Mouse (Mus musculus): ENCODE measurements around the gene Hcfc1. TPM values are rescaled to one million over a fixed set of nuclear protein-coding genes. Genes with fewer than 3 reads are reported as not detected.

Hcfc1 gene
- polyA plus RNA-seq, 1 experiment from 2014 or later = 89.9 TPM

GRCm38 (mm10) chrX:73969167-73969566 is 3.0 kb upstream of the Hcfc1 start:
- peak overlapping the region; percentile 97; the same call in 1 of the 2 replicates for H3K27ac ChIP-seq

GRCm38 (mm10) chrX:73967177-73968075 is 1.3 kb upstream of the Hcfc1 start:
- Histone ChIP-seq H3K4me3 (peak overlapping the region; percentile 75), H3K27ac (peak overlapping the region; percentile 97), H3K36me3 (replicated peaks) (peaks cover 23% of the 10 kb centered on the region), H3K27me3 (ENCODE audit: poor library complexity, severe bottlenecking) (peaks cover 4% of the 10 kb centered on the region; the same call in 1 of the 2 replicates), H3K4me1 (peaks cover 32% of the 10 kb centered on the region), H3K9me3 (no peaks in the 10 kb centered on the region; the same call in 1 of the 2 replicates)
- WGBS = 9% methylated on average over 60 of the region's 60 CpGs
- DNase-seq (ENCODE audit: extremely low spot score, low spot score) = peak; percentile 86

More at GRCm38 (mm10) chrX:73969167-73969566, 3.0 kb upstream of the Hcfc1 start:
- Histone ChIP-seq H3K9me3 (no peaks in the 10 kb centered on the region; the same call in 1 of the 2 replicates), H3K27me3 (ENCODE audit: poor library complexity, severe bottlenecking) (peaks cover 4% of the 10 kb centered on the region; the same call in 1 of the 2 replicates), H3K36me3 (replicated peaks) (peaks cover 6% of the 10 kb centered on the region), H3K4me3 (no peak overlapping the region), H3K4me1 (peaks cover 15% of the 10 kb centered on the region)
- DNase-seq (ENCODE audit: extremely low spot score, low spot score) = no peak
- 90% methylated on average over 1 of the region's 1 CpGs for WGBS

GRCm38 (mm10) chrX:73965307-73965706 is 850 bp downstream of the Hcfc1 start:
- peaks cover 45% of the 10 kb centered on the region for H3K36me3 ChIP-seq (replicated peaks)
- peak overlapping the region; percentile 75 for H3K4me3 ChIP-seq
- no peak for DNase-seq (ENCODE audit: extremely low spot score, low spot score)
- H3K9me3 ChIP-seq = no peaks in the 10 kb centered on the region; the same call in 1 of the 2 replicates
- peaks cover 35% of the 10 kb centered on the region for H3K4me1 ChIP-seq
- 17% methylated on average over 20 of the region's 20 CpGs for WGBS
- H3K27me3 ChIP-seq (ENCODE audit: poor library complexity, severe bottlenecking) = peaks cover 4% of the 10 kb centered on the region; the same call in 1 of the 2 replicates
- peak overlapping the region; percentile 97 for H3K27ac ChIP-seq

- H3K27me3 ChIP-seq (ENCODE audit: poor library complexity, severe bottlenecking) = peaks cover 4% of the 10 kb centered on the region; the same call in 1 of the 2 replicates
- peak overlapping the region; percentile 75 for H3K4me3 ChIP-seq
- WGBS = 57% methylated on average over 3 of the region's 3 CpGs
- H3K27ac ChIP-seq = peak overlapping the region; percentile 97; the same call in 1 of the 2 replicates
- H3K36me3 ChIP-seq (replicated peaks) = peaks cover 54% of the 10 kb centered on the region
- no peak for DNase-seq (ENCODE audit: extremely low spot score, low spot score)
- H3K4me1 ChIP-seq = peaks cover 35% of the 10 kb centered on the region
- no peaks in the 10 kb centered on the region; the same call in 1 of the 2 replicates for H3K9me3 ChIP-seq
Observed at GRCm38 (mm10) chrX:73964363-73964762, 1.8 kb downstream of the Hcfc1 start.

- 93% methylated on average over 6 of the region's 6 CpGs for WGBS
- no peak for DNase-seq (ENCODE audit: extremely low spot score, low spot score)
- Histone ChIP-seq H3K27me3 (ENCODE audit: poor library complexity, severe bottlenecking) (no peaks in the 10 kb centered on the region), H3K9me3 (no peaks in the 10 kb centered on the region), H3K4me3 (no peak overlapping the region), H3K4me1 (no peaks in the 10 kb centered on the region), H3K27ac (no peak overlapping the region), H3K36me3 (replicated peaks) (peaks cover 100% of the 10 kb centered on the region)
Observed at GRCm38 (mm10) chrX:73954988-73955387, 11.2 kb downstream of the Hcfc1 start.

GRCm38 (mm10) chrX:73952603-73953002 is 13.6 kb downstream of the Hcfc1 start:
- no peak for DNase-seq (ENCODE audit: extremely low spot score, low spot score)
- H3K9me3 ChIP-seq = no peaks in the 10 kb centered on the region
- H3K27ac ChIP-seq = no peak overlapping the region
- WGBS = 86% methylated on average over 5 of the region's 5 CpGs
- no peak overlapping the region for H3K4me3 ChIP-seq
- peaks cover 100% of the 10 kb centered on the region for H3K36me3 ChIP-seq (replicated peaks)
- no peaks in the 10 kb centered on the region for H3K4me1 ChIP-seq
- H3K27me3 ChIP-seq (ENCODE audit: poor library complexity, severe bottlenecking) = no peaks in the 10 kb centered on the region

GRCm38 (mm10) chrX:73949341-73949740 is 16.8 kb downstream of the Hcfc1 start:
- WGBS = 95% methylated on average over 10 of the region's 10 CpGs
- Histone ChIP-seq H3K9me3 (no peaks in the 10 kb centered on the region), H3K36me3 (replicated peaks) (peaks cover 100% of the 10 kb centered on the region), H3K27me3 (ENCODE audit: poor library complexity, severe bottlenecking) (no peaks in the 10 kb centered on the region), H3K4me3 (no peak overlapping the region), H3K4me1 (no peaks in the 10 kb centered on the region), H3K27ac (no peak overlapping the region)
- DNase-seq (ENCODE audit: extremely low spot score, low spot score) = no peak

- peak; percentile 23 for DNase-seq (ENCODE audit: extremely low spot score, low spot score)
- no peak overlapping the region for H3K27ac ChIP-seq
- H3K27me3 ChIP-seq (ENCODE audit: poor library complexity, severe bottlenecking) = no peaks in the 10 kb centered on the region
- WGBS = 51% methylated on average over 4 of the region's 4 CpGs
- no peaks in the 10 kb centered on the region for H3K9me3 ChIP-seq
- no peaks in the 10 kb centered on the region for H3K4me1 ChIP-seq
- peaks cover 100% of the 10 kb centered on the region for H3K36me3 ChIP-seq (replicated peaks)
- H3K4me3 ChIP-seq = no peak overlapping the region
Observed at GRCm38 (mm10) chrX:73948647-73949046, 17.5 kb downstream of the Hcfc1 start.

- Histone ChIP-seq H3K4me3 (no peak overlapping the region), H3K27ac (no peak overlapping the region), H3K27me3 (ENCODE audit: poor library complexity, severe bottlenecking) (no peaks in the 10 kb centered on the region), H3K4me1 (no peaks in the 10 kb centered on the region), H3K36me3 (replicated peaks) (peaks cover 100% of the 10 kb centered on the region), H3K9me3 (no peaks in the 10 kb centered on the region)
- DNase-seq (ENCODE audit: extremely low spot score, low spot score) = no peak
- WGBS = 96% methylated on average over 6 of the region's 6 CpGs
Observed at GRCm38 (mm10) chrX:73946896-73947295, 19.3 kb downstream of the Hcfc1 start.

- peaks cover 67% of the 10 kb centered on the region for H3K36me3 ChIP-seq (replicated peaks)
- WGBS = 88% methylated on average over 2 of the region's 2 CpGs
- no peaks in the 10 kb centered on the region for H3K4me1 ChIP-seq
- H3K27me3 ChIP-seq (ENCODE audit: poor library complexity, severe bottlenecking) = no peaks in the 10 kb centered on the region
- no peaks in the 10 kb centered on the region for H3K9me3 ChIP-seq
- H3K4me3 ChIP-seq = no peak overlapping the region
- H3K27ac ChIP-seq = no peak overlapping the region
- no peak for DNase-seq (ENCODE audit: extremely low spot score, low spot score)
Observed at GRCm38 (mm10) chrX:73942294-73942693, 23.9 kb downstream of the Hcfc1 start.

GRCm38 (mm10) chrX:73941860-73942259 is 24.3 kb downstream of the Hcfc1 start:
- Histone ChIP-seq H3K36me3 (replicated peaks) (peaks cover 63% of the 10 kb centered on the region), H3K4me1 (no peaks in the 10 kb centered on the region), H3K9me3 (no peaks in the 10 kb centered on the region), H3K27me3 (ENCODE audit: poor library complexity, severe bottlenecking) (no peaks in the 10 kb centered on the region), H3K27ac (no peak overlapping the region), H3K4me3 (no peak overlapping the region)
- DNase-seq (ENCODE audit: extremely low spot score, low spot score) = no peak
- WGBS = 92% methylated on average over 2 of the region's 2 CpGs

- no peak for DNase-seq (ENCODE audit: extremely low spot score, low spot score)
- Histone ChIP-seq H3K27ac (no peak overlapping the region), H3K4me3 (no peak overlapping the region), H3K4me1 (0 out of 2 replicates have a peak, but pooled peaks cover 3% of the 10 kb centered on the region), H3K36me3 (replicated peaks) (no peaks in the 10 kb centered on the region), H3K9me3 (no peaks in the 10 kb centered on the region), H3K27me3 (ENCODE audit: poor library complexity, severe bottlenecking) (no peaks in the 10 kb centered on the region)
- WGBS = 77% methylated on average over 2 of the region's 2 CpGs
Observed at GRCm38 (mm10) chrX:73931871-73932270, 34.3 kb downstream of the Hcfc1 start.

Data from forebrain, embryonic 10.5 days (tissue).